ENCODE assay signal across 8 mouse cellular contexts in genomic region chr11:49076001-49076757, GRCm38 (mm10). TPM values are rescaled to one million over a fixed set of nuclear protein-coding genes. Genes with fewer than 3 reads are reported as not detected.
A peak's percentile ranks its signal among the peaks of the same experiment; 100 is the strongest.
DNase-seq lines count a peak whose midpoint lies in the region; ATAC-seq and TF ChIP-seq lines count a peak whose summit lies in the region.
"Not testable (repeated sequence)": the region's sequence is repeated elsewhere in the genome, so short reads cannot be mapped to it uniquely, and the experiment has no call there.

Gene Ifi47, plus strand, starts transcription at chr11:49076587.

- peak; percentile 5 for TF ChIP-seq CTCF in Patski (IDR thresholded peaks at IDR 0.05)
- not testable (repeated sequence) for TF ChIP-seq CTCF in layer of hippocampus, adult 2 months (conservative IDR thresholded peaks at IDR 0.05); lung, adult 2 months (IDR thresholded peaks at IDR 0.05; ENCODE audit: insufficient read depth, low read length)

- H3K4me3 ChIP-seq in heart, embryonic 16.5 days (ENCODE audit: low read length); layer of hippocampus, adult 2 months; lung, adult 2 months (replicated peaks; ENCODE audit: extremely low read depth, low read depth, low read length): not testable (repeated sequence)

- in situ Hi-C loops in Patski (cut with MboI; ENCODE audit: low pct_unique_long_range_greater_than_20kb), result not testable (repeated sequence)

- H3K9me3 ChIP-seq in heart, embryonic 16.5 days (replicated peaks; ENCODE audit: control insufficient read depth, low read length), result not testable (repeated sequence)

- H3K4me2 ChIP-seq in heart, embryonic 16.5 days (ENCODE audit: low read depth, low read length), result not testable (repeated sequence)

- H3K27me3 ChIP-seq in Patski; heart, embryonic 16.5 days (ENCODE audit: control insufficient read depth, insufficient read depth, low read length): not testable (repeated sequence)

- TF ChIP-seq POLR2A in lung, adult 2 months (IDR thresholded peaks at IDR 0.05; ENCODE audit: borderline replicate concordance, extremely low read depth, low read depth, low read length), result not testable (repeated sequence)

- not testable (repeated sequence) for DNase-seq in Patski (ENCODE audit: low read depth, low spot score); layer of hippocampus, adult 2 months (ENCODE audit: low spot score in 2 of 2); lung, adult 2 months; thymus, postnatal 0 days (ENCODE audit: low spot score)
- DNase-seq in kidney, adult 18-20 months, result peak; percentile 33

- not testable (repeated sequence) for H3K9ac ChIP-seq in heart, embryonic 16.5 days (ENCODE audit: low read length)

- H3K4me1 ChIP-seq in heart, embryonic 16.5 days (ENCODE audit: control insufficient read depth, insufficient read depth, low read length); lung, adult 2 months (ENCODE audit: control insufficient read depth, insufficient read depth, low read length): not testable (repeated sequence)

- WGBS in heart, embryonic 16.5 days, result 46% methylated on average over 6 of the region's 6 CpGs
- 33% methylated on average over 6 of the region's 6 CpGs for WGBS in lung, adult 2 months

- not testable (repeated sequence) for H3K36me3 ChIP-seq in heart, embryonic 16.5 days (ENCODE audit: control insufficient read depth, insufficient read depth)

- ATAC-seq in Patski, result peak; percentile 82
- ATAC-seq in erythroblast, adult 5-6 weeks (replicated peaks; ENCODE audit: low FRiP score, poor library complexity, severe bottlenecking), result not testable (repeated sequence)
- peak; percentile 45 for ATAC-seq in heart, embryonic 16.5 days (replicated peaks; ENCODE audit: extremely low read depth, insufficient read depth, low FRiP score)
- ATAC-seq in megakaryocyte-erythroid progenitor cell, adult 5-6 weeks (replicated peaks; ENCODE audit: low FRiP score, low TSS enrichment, poor library complexity, severe bottlenecking), result peak; percentile 35; the same call in 1 of the 2 replicates

- POLR2A ChIA-PET in Patski (lab: Charles Lee), result not testable (repeated sequence)

- peak within 1 kb of the TSS; percentile 78 for H3K27ac ChIP-seq in heart, embryonic 16.5 days (ENCODE audit: low read length)
- peak within 1 kb of the TSS; percentile 57; the same call in 1 of the 2 replicates for H3K27ac ChIP-seq in layer of hippocampus, adult 2 months

- CTCF ChIA-PET in Patski (lab: Charles Lee), result interaction anchor here (1.3 to 1.7 kb wide), 2 partner anchors 14 to 201 kb away, joined by 3 read pairs; no protein-coding TSS in a partner anchor

RNA-seq across cellular contexts. Expression of gene Ifi47, which starts in this region (rescaled TPM):
- 0.81 TPM for polyA plus RNA-seq in Patski (2021)
- total RNA-seq in erythroblast, adult 5-6 weeks (2015; ENCODE audit: low replicate concordance), result 33.2 and 37.5 TPM in 2 replicates
- total RNA-seq in erythroblast, adult 5-6 weeks (2017; ENCODE audit: low replicate concordance), result 15.9 and 29.4 TPM in 2 replicates
- 3.6 and 7.6 TPM in 2 replicates for polyA plus RNA-seq in heart, embryonic 16.5 days (2015; fragmentation: Nextera tagmentation; extraction: Ambion mirVana)
- total RNA-seq in layer of hippocampus, adult 2 months (2021), result under 1 TPM; 0.41 to 0.56 TPM
- 7.4 and 12.7 TPM in 2 replicates for polyA plus RNA-seq in lung, adult 2 months (2012; rRNA removed)
- 28.1 and 33.1 TPM in 2 replicates for total RNA-seq in megakaryocyte-erythroid progenitor cell, adult 5-6 weeks (2014; fragmentation: Nextera tagmentation)
- 31.3 and 32.6 TPM in 2 replicates for total RNA-seq in megakaryocyte-erythroid progenitor cell, adult 5-6 weeks (2017)
- 87.1 and 88.7 TPM in 2 replicates for polyA plus RNA-seq in thymus, postnatal 0 days (2015; fragmentation: Nextera tagmentation; extraction: Ambion mirVana)

Comparison
In these comparisons a context has a peak if more than half of its experiments do, and no peak if none do; other contexts are left out.
1. RNA of gene Ifi47 (total RNA-seq): 15.9 to 37.5 TPM in erythroblast, adult 5-6 weeks and 28.1 to 33.1 TPM in megakaryocyte-erythroid progenitor cell, adult 5-6 weeks; 0.41 to 0.56 TPM in layer of hippocampus, adult 2 months; every median in the first group is over 10 times any median in the second.
2. Peak in ATAC-seq in Patski; RNA of the gene not detected or under 1 TPM.